Mouse (Mus musculus): ENCODE measurements around the gene Mef2d. TPM values are rescaled to one million over a fixed set of nuclear protein-coding genes. Genes with fewer than 3 reads are reported as not detected.

Mef2d gene
- total RNA-seq, 1 experiment from 2014 or later = 92.9 TPM

DNA sequence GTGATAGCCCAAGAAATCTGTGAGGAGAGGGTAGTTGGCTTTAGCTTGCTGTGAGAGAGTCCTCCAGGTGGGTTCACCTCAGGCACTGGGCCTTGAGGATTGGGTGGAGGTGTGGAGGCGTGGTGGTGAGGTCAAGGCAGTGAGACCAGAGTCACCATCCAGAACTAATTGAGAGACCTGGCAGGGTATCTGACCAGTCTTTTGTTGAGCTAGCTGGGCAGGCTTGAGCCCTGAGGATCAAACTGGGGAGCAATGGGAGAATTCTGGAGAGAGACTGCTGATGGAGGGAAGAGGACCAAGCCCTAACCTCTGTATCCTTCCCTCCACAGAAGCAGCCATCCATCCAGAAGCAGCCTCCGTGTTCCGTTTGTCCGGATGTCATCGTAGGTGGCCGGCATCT, 67.1 kb downstream of the Mef2d start:
- no peak for DNase-seq

DNA sequence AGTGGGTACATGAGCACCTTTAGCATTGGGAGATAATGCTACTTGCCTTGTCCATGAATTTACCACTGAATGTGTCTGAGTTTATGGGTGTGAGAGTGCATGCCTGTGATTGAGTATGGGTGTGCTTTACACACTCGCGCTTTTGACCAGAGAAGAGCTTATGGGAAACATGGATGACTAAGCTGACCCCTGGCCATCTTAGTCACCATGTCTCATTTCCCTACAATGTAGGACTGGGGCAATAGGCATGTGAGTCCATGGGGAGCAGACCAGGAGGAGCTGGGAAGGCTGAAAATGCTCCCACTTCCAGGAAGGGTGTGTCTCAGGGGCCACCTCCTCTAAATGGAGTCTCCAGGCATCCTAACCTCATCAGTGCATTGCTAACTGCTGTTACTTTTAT, 67.9 kb downstream of the Mef2d start:
- DNase-seq = no peak

DNA sequence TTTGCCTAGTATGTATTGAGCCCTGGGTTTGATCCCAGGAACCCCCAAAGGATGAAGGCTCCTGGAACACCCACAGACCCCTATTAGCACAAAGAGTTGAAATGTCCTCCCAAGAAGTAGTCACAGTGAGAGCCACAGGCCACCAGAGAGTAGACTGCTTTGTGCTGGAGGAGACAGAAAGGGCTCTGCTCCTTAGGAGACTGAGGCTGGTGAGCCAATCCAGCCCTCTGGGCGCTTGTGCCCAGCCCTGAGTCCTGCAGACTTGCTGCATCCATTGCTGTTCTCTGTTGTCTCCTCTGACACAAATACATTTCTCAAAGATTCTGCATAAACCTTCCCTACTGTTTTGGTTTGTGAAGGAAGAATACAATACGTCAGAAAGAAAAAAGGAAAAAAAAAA, 68.7 kb downstream of the Mef2d start:
- no peak for DNase-seq

DNA sequence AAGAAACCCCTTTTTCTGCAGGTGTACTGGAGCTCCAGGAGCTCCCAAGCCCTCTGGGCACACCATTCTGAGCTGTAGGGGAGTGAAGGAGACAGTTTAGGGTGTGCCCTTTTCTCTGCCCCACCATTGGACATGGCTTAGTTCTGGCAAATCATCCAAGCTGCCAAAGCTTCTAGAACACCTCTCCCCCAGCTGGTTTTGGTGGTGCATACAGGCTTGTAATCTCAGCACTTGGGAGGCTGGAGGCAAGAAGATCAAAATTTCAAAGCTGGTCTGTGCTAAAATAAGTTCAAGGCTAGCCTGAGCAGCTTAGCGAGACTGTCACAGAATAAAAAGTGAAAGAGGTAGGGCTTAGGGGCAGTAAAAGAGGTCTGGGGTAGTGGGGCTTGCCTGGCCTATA, 70.2 kb downstream of the Mef2d start:
- no peak for DNase-seq

DNA sequence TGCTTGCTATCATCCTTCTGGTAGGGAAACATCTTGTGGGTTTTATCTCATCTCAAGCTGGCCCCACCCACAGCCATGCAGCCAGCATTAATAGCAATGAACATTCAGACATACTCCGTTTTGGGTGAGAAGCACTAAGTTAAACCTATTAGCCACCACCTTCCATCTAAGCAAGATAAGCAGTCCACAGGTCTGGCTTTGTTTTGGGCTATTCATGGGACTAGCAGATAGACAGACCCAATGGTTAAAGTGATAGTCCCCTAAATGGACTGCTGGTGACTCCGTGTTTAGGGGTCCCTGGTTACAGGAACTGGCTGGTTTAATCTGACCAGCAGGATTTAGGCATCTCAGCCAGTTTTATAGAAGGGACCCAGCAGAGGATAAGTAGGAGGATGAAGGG, 70.8 kb downstream of the Mef2d start:
- DNase-seq = no peak

DNA sequence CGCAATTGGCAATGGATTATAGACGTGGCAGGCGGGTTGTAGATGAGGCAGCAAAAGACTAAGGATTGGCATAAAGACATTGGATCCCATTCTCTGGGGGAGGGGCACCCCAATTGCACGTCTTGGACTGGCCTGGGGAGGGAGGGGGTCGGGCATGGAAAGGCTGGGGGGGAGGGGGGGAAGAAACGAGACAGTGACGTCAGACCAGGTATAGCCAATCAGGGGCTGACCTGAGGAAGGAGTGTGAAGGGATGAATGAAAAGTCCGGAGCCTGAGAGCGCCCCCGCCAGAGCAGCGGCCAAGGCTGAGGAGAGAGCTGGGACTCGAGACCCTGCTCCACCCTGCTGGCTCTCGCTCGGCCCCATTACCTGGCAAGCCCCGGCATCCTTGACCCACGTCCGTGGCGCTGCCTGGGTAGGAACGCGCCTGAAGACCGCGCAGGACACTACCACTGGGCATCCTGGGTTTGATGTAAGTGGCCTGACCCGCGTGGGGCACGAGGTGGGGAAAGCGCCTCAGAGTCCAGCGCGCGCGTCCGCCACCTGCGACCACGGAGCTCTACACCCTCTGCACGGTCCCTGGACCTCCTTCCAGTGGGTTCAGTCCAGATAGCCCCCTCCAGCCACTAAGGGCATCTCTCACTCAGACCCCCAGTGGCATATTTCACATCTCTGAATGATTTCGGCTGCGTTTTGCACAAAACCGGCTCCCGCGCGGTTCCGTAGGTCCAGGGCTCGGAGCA, 72.2 kb downstream of the Mef2d start:
- no peak for DNase-seq

DNA sequence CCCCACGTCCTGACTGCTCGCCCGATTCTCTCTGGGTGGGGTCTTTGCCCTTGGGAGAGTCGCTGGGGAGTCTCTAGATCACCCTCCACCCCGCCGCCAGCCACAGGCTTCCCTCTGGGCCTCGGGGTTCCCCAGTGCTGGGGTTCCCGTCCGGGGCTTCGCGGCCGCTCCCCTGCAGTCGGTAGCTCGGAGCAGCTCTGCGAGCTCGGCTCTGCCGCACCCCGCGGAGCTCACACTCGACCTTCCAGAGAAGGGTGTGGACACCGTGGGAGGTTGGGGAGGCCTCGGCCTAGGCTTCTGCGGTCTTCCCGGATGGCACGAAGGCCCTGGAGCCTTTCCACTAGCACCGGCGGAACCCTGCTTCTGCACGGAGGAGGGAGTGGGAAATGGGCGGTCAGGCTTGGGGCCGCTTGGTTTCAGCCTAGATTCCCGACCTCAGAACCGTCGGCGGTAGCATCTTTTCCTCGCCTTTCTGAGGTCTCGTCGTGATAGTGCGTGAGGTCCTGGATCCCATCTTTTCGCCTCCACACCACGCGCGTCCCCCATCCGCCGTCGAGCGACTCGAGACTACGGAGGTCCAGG, 72.9 kb downstream of the Mef2d start:
- DNase-seq = peak; percentile 35

DNA sequence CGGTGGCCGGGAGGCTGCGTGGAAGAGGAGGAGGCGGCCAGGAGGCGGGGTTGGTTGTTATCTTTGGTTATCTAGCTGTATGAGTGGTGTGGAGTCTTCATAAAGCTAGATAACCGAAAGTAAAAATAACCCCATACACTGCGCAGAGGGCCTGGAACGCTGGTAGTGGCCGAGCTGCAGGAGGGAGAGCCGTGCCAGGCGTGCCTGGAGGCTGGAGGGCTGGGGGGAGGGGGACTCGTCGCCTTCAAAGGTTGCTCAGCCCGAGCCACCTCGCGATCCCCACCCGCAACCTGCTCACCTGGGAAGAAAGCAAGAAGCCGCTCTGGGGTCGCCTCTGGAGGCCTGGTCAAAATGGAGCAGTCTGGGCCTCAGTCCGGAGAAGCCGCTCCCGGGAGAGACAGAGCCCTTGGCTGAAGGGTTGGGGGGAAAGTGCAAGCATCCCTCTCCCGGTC, 73.4 kb downstream of the Mef2d start:
- no peak for DNase-seq

DNA sequence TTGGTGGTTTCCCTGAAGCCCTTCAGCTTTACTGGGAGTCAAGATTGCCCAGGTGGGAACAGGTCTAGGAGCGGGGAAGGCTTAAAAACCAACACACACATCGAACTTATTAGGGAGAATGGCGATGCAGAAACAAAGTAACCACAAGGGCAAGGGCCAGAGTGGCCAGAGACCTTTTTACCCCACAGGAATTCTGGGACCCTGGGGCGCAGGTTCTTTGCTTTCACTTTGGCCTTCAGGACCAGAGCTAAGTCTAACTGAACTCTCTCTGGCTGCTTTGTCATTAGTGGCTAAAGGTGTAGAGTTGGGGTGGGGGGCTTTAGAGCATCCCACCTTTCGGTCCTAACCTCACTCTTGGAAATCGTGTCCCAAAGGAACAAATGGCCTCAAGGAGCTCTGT, 73.9 kb downstream of the Mef2d start:
- no peak for DNase-seq

DNA sequence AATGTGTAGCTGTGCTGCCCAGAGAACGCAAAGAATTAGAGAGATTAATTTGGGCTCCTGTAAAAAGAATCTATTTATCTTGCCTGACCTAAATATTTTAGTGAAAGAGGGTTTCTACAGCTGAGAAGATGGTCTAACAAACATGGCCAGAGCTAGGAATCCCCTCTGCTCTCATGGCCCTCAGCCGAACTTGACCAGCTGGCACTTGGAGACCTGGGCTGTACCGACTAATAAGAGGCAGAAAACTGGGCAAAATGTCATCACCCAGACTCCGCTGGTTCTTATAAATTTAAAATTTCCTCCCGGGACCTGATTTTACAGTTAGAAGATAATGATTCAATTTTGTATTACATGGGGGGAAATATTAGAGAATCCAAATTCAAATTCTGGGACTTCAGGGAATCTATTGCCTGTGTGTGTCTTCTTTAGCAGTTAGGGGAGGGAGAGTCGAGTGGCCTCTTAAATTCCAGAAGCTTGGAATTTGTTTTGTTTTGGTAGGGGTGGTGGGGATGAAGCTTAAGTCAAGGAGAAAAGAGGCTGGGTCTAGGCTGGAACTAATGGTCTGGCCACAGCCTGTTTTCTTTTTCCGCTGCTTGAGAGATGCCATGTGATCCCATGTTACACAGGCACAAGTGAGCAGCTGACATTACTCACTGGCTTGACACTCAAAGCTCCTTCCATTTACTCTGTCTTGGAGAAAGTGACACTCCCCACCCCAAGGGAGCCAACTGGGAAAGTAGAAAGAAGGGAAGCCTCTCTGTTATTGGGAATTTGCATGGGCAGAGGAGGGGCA, 74.6 kb downstream of the Mef2d start:
- DNase-seq = no peak

DNA sequence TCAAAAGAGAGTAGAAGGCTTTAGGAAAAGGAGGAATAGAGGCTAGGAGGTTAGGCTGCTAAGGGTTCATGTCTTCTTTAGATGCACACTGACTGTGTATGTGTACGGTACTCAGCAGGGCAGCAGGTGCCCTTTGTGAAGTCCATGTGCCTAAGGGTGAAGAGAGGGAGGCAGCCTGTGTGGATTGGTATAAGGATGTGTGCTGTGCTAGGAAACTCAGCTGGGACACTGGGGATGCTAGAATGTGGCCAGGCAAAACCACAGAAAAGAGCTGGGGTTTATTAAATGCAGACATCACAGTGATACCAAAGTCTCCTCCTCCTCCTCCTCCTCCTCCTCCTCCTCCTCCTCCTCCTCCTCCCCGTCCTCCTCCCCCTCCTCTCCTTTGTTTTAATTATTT, 75.5 kb downstream of the Mef2d start:
- DNase-seq = no peak

DNA sequence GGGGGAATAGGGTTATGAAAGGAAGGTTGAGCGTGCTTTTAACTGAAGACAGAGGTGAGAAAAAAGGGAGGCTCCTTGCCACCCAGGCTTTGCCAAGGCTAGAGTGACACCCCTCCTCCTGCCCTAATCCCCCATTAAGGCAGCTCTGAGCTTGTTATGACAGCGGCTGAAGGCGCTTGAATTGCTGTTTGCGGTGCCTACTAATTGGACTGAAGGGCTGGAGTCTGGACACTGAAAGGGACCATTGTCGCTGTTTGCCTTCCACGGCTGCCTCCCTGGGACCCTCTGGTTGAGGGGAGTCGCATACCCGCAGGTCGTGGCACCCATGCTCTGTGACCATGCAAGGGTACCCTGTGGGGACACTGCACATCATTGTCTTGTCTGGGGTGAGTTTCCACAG, 77.8 kb downstream of the Mef2d start:
- DNase-seq = no peak

DNA sequence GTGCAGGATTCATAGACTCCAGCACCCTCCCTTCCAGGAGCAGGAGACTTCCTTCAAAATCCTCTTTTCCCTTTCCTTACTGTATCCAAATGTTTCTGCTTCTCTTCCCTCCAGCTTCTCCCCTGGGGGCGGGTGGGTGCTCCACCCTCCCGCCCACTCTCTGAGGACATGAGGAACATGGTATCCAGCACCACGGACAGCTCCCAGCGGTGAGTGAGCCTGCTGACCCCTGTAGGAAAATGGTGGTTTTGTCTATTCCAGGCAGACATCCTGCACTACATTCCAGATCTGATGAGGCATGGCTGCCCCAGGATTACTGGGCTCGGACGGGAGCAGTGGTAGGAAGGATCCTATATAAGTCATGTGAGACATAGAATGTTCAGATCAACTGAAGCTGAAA, 78.7 kb downstream of the Mef2d start:
- DNase-seq = peak; percentile 91

Small RNA genes within 50 kb of the gene (microRNA-seq; reads per million reads assigned to microRNA genes)
- gene Gm25641 (0 reads per million in 2 experiments), gene Mir3093 (0 reads per million in 2 experiments), gene Mir9-1 (0 reads per million in 2 experiments)

Other genes starting within 250 kb of the Mef2d start
- 169 and 171 TPM in 2 replicates for gene Hdgf, start 236.1 kb upstream of the Mef2d start, total RNA-seq (2021)
- gene Mrpl24, start 222.9 kb upstream of the Mef2d start, total RNA-seq (2021) = 115 and 119 TPM in 2 replicates
- gene Isg20l2, start 212.1 kb upstream of the Mef2d start, total RNA-seq (2021) = 22.9 and 23.4 TPM in 2 replicates
- 13.9 and 15.6 TPM in 2 replicates for gene Rrnad1, start 211.7 kb upstream of the Mef2d start, total RNA-seq (2021)
- not detected in 2 replicates for gene Crabp2, start 193.7 kb upstream of the Mef2d start, total RNA-seq (2021)
- gene Nes, start 171.3 kb upstream of the Mef2d start, total RNA-seq (2021) = 14.5 and 23.0 TPM in 2 replicates
- 28.5 and 31.5 TPM in 2 replicates for gene Bcan, start 142.1 kb upstream of the Mef2d start, total RNA-seq (2021)
- gene Hapln2, start 114.8 kb upstream of the Mef2d start, total RNA-seq (2021) = not detected in 2 replicates
- gene Gpatch4, start 99.3 kb upstream of the Mef2d start, total RNA-seq (2021) = 15.7 and 22.5 TPM in 2 replicates
- 135 and 138 TPM in 2 replicates for gene Naxe, start 83.9 kb upstream of the Mef2d start, total RNA-seq (2021)
- gene Ttc24, start 64.1 kb upstream of the Mef2d start, total RNA-seq (2021) = not detected in 2 replicates
- 7.3 and 8.0 TPM in 2 replicates for gene Iqgap3, start 60.4 kb upstream of the Mef2d start, total RNA-seq (2021)
- 0.86 and 2.1 TPM in 2 replicates for gene Rhbg, start 112.3 kb downstream of the Mef2d start, total RNA-seq (2021)
- gene Gm38392, start 144.8 kb downstream of the Mef2d start, total RNA-seq (2021) = 0.96 and 1.5 TPM in 2 replicates
- 8.3 and 9.7 TPM in 2 replicates for gene Tsacc, start 154.6 kb downstream of the Mef2d start, total RNA-seq (2021)
- gene Cct3, start 154.7 kb downstream of the Mef2d start, total RNA-seq (2021) = 255 and 265 TPM in 2 replicates
- 139 and 159 TPM in 2 replicates for gene Glmp, start 182.7 kb downstream of the Mef2d start, total RNA-seq (2021)
- 15.9 and 22.2 TPM in 2 replicates for gene Tmem79, start 193.8 kb downstream of the Mef2d start, total RNA-seq (2021)
- 44.5 and 55.1 TPM in 2 replicates for gene Smg5, start 193.9 kb downstream of the Mef2d start, total RNA-seq (2021)
- gene Paqr6, start 222.2 kb downstream of the Mef2d start, total RNA-seq (2021) = 3.0 TPM in 2 replicates
- gene Bglap3, start 230.4 kb downstream of the Mef2d start, total RNA-seq (2021) = 0.67 and 0.94 TPM in 2 replicates
- not detected in 2 replicates for gene Bglap2, start 236.3 kb downstream of the Mef2d start, total RNA-seq (2021)
- 2.1 and 3.3 TPM in 2 replicates for gene Bglap, start 242.1 kb downstream of the Mef2d start, total RNA-seq (2021)

Measured in adrenal gland, postnatal 14 days (tissue).